ENCODE assay signal across 8 mouse cellular contexts in the genomic region with DNA sequence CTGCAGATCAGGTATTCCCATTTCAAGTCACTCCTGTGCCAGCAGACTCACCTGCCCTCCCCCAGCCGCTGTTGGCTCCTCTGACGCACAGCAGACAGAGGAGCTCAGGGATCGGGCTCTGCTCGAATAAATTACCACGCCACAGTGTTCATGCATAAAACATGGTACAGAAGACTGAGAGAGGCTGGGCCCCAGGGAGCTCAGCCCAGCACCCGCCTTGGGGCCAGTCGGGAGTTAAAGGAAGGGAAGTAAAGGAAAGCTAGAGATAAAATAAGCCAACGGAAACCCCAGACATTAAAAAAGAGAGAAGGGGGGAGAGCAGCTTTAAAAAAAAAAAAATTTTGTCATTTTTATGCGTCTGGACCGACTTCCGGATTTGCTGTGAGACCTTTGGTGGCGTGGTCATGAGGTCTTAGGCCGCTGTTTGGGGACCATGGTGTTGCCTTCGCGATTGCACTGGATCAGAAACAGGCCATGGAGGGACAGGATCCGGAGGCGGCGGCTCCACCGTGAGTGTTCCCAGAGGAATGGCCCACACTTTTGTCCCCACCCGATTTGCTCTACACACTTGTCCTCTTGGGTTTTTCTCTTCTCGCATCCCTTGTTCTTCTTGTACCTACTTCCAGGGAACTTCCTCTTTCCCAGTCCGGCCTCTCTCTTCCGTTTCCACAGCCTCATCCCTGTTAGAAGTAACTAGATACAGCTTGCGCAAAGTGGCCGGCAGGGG.
DNase-seq lines count a peak whose midpoint lies in the region; ATAC-seq lines count a peak whose summit lies in the region.

No protein-coding gene starts in this region.

- no peak for DNase-seq in heart, adult 8-10 months (ENCODE audit: low spot score)
- peak; percentile 36 for DNase-seq in T-cell, adult 2 months (ENCODE audit: low spot score)
- peak; percentile 33 for DNase-seq in kidney, postnatal 10 days
- DNase-seq in naive thymus-derived CD4-positive, alpha-beta T cell, adult 2 months (ENCODE audit: low read depth): peak; percentile 55
- DNase-seq in adrenal gland, adult 2 months: no peak
- no peak for DNase-seq in ovary, postnatal 14 days (ENCODE audit: low spot score)
- DNase-seq in cerebellum, adult 9-10 months: no peak

- peaks cover 25% of the 10 kb centered on the region for H3K4me1 ChIP-seq in heart, embryonic 16.5 days (ENCODE audit: control insufficient read depth, insufficient read depth, low read length)

- peak overlapping the region; percentile 7; the same call in 1 of the 2 replicates for H3K4me2 ChIP-seq in heart, embryonic 16.5 days (ENCODE audit: low read depth, low read length)

- H3K27ac ChIP-seq in heart, embryonic 16.5 days (ENCODE audit: low read length): no peak overlapping the region

- H3K9me3 ChIP-seq in heart, embryonic 16.5 days (replicated peaks; ENCODE audit: control insufficient read depth, low read length): no peaks in the 10 kb centered on the region

- no peaks in the 10 kb centered on the region for H3K27me3 ChIP-seq in heart, embryonic 16.5 days (ENCODE audit: control insufficient read depth, insufficient read depth, low read length)

- ATAC-seq in heart, embryonic 16.5 days (replicated peaks; ENCODE audit: extremely low read depth, insufficient read depth, low FRiP score): no peak

- 79% methylated on average over 25 of the region's 25 CpGs for WGBS in heart, embryonic 16.5 days

- H3K4me3 ChIP-seq in heart, embryonic 16.5 days (ENCODE audit: low read length): peak overlapping the region; percentile 17; the same call in 1 of the 2 replicates

- no peaks in the 10 kb centered on the region for H3K36me3 ChIP-seq in heart, embryonic 16.5 days (ENCODE audit: control insufficient read depth, insufficient read depth)

- no peak overlapping the region for H3K9ac ChIP-seq in heart, embryonic 16.5 days (ENCODE audit: low read length)

Comparison
In these comparisons a context has a peak if more than half of its experiments do, and no peak if none do; other contexts are left out.
1. DNase-seq: peak in T-cell, adult 2 months (single experiment), kidney, postnatal 10 days (single experiment) and naive thymus-derived CD4-positive, alpha-beta T cell, adult 2 months (single experiment); none in heart, adult 8-10 months (single experiment), adrenal gland, adult 2 months (single experiment), ovary, postnatal 14 days (single experiment) and cerebellum, adult 9-10 months (single experiment).